Mouse (Mus musculus) limb, embryonic 14.5 days (tissue): ENCODE measurements at regions not wholly inside any gene's neighbourhood (a gene's known extent, or its start where the extent isn't known, plus 50 kb on each side); places are given as distances from the start of the nearest gene placed in this dataset.

Experiments
- ATAC-seq: fragments of 200-750 bp; cut with Nextera tagmentation; 2 replicates; pipeline ENCODE4 v1.8.0; 2017; ENCODE audit warnings: low read depth, moderate number of reproducible peaks, moderate TSS enrichment; ENCODE audit not compliant: low FRiP score
- DNase-seq: peaks from one replicate; pipeline ENCODE4 v3.0.0-alpha.2; 2015; ENCODE audit warnings: low spot score
- H3K27ac ChIP-seq: fragments of 300-500 bp; sonication (generic); replicated peaks from 2 replicates; pipeline ENCODE4 v1.5.1; 2014; ENCODE audit warnings: low read depth, mild to moderate bottlenecking, low read length, moderate library complexity, mixed read lengths
- H3K27me3 ChIP-seq: fragments of 300-500 bp; sonication (generic); 2 replicates; pipeline ENCODE4 v1.6.1; 2014; ENCODE audit warnings: low read length, mixed read lengths; ENCODE audit not compliant: control insufficient read depth, insufficient read depth
- H3K36me3 ChIP-seq: fragments of 300-500 bp; sonication (generic); 2 replicates; pipeline ENCODE4 v1.6.1; 2014; ENCODE audit warnings: mild to moderate bottlenecking, low read length, moderate library complexity, mixed read lengths; ENCODE audit not compliant: control insufficient read depth, insufficient read depth
- H3K4me1 ChIP-seq: fragments of 300-500 bp; sonication (generic); 2 replicates; pipeline ENCODE4 v1.6.1; 2014; ENCODE audit warnings: antibody characterized with exemption, low read length, mixed read lengths; ENCODE audit not compliant: control insufficient read depth, insufficient read depth
- H3K4me2 ChIP-seq: fragments of 300-500 bp; sonication (generic); replicated peaks from 2 replicates; pipeline ENCODE4 v1.6.1; 2014; ENCODE audit warnings: low read depth, mild to moderate bottlenecking, low read length, moderate library complexity; ENCODE audit not compliant: severe bottlenecking
- H3K4me3 ChIP-seq: fragments of 300-500 bp; sonication (generic); replicated peaks from 2 replicates; pipeline ENCODE4 v1.5.1; 2014; ENCODE audit warnings: low read length
- H3K9ac ChIP-seq: fragments of 300-500 bp; sonication (generic); 2 replicates; pipeline ENCODE4 v1.6.1; 2014; ENCODE audit warnings: mild to moderate bottlenecking, low read depth, low read length, moderate library complexity; ENCODE audit not compliant: severe bottlenecking
- H3K9me3 ChIP-seq: fragments of 300-500 bp; sonication (generic); 2 replicates; pipeline ENCODE4 v1.6.1; 2016; ENCODE audit warnings: low read length; ENCODE audit not compliant: control insufficient read depth
- POLR2A ChIP-seq: fragments of 200-500 bp; IDR thresholded peaks from 2 replicates; pipeline ENCODE4 v1.8.0; 2012; ENCODE audit warnings: inconsistent platforms, mild to moderate bottlenecking, moderate library complexity, borderline replicate concordance; ENCODE audit not compliant: insufficient read depth, insufficient read length; ENCODE audit errors: extremely low read depth
- WGBS: fragments of 180-500 bp; shearing (Covaris S2); extraction: QIAGEN DNeasy Blood & Tissue Kit; methylation state at CpG from one replicate; pipeline ENCODE4 v1.1.7; 2014; 5-methylcytosine and 5-hydroxymethylcytosine counted together

GRCm38 (mm10) chr3:156341484-156341883 is 220.1 kb upstream of the Negr1 start:
- TF ChIP-seq POLR2A = no peak
- Histone ChIP-seq H3K4me1 (no peaks in the 10 kb centered on the region), H3K9me3 (no peaks in the 10 kb centered on the region), H3K9ac (no peak overlapping the region), H3K4me3 (no peak overlapping the region), H3K4me2 (no peak overlapping the region), H3K27ac (no peak overlapping the region), H3K27me3 (no peaks in the 10 kb centered on the region), H3K36me3 (no peaks in the 10 kb centered on the region)
- 93% methylated on average over 1 of the region's 1 CpGs for WGBS
- ATAC-seq = no peak
- no peak for DNase-seq

DNA sequence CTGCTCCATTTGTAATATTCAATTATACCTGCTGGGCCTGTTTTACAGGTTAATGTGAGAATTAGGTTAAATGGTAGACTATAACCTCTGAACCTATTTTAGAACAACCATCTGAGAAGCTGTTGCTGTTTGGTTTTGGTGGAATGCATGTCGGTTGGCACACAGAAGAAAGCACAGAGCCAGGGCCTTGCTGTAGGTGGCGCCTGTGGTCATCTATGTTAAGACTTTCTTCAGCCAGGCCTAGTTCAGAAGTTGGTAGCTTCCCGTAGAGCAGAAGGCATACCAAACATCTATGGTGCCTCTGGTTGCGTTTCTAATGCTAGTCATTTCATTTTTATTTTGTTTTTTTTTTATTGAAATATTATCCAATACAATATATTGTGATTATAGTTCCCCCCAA is 209.9 kb upstream of the Negr1 start:
- Histone ChIP-seq H3K27ac (no peak overlapping the region), H3K4me3 (no peak overlapping the region), H3K9ac (no peak overlapping the region), H3K4me2 (no peak overlapping the region), H3K9me3 (no peaks in the 10 kb centered on the region), H3K36me3 (no peaks in the 10 kb centered on the region), H3K4me1 (no peaks in the 10 kb centered on the region), H3K27me3 (no peaks in the 10 kb centered on the region)
- DNase-seq = no peak
- WGBS = 62% methylated on average over 4 of the region's 4 CpGs
- ATAC-seq = no peak
- no peak for TF ChIP-seq POLR2A

GRCm38 (mm10) chr3:156353430-156353829 is 208.2 kb upstream of the Negr1 start:
- ATAC-seq (no peak), DNase-seq (no peak)
- no peaks in the 10 kb centered on the region for H3K36me3 ChIP-seq
- H3K9me3 ChIP-seq = no peaks in the 10 kb centered on the region
- no peak overlapping the region for H3K4me3 ChIP-seq
- H3K4me2 ChIP-seq = no peak overlapping the region
- H3K27me3 ChIP-seq = no peaks in the 10 kb centered on the region
- no peak overlapping the region for H3K9ac ChIP-seq
- no peak for TF ChIP-seq POLR2A
- H3K4me1 ChIP-seq = no peaks in the 10 kb centered on the region
- 42% methylated on average over 3 of the region's 3 CpGs for WGBS
- no peak overlapping the region for H3K27ac ChIP-seq

- Histone ChIP-seq H3K9me3 (no peaks in the 10 kb centered on the region), H3K9ac (no peak overlapping the region), H3K4me3 (no peak overlapping the region), H3K27me3 (no peaks in the 10 kb centered on the region), H3K4me2 (no peak overlapping the region), H3K4me1 (no peaks in the 10 kb centered on the region), H3K36me3 (no peaks in the 10 kb centered on the region), H3K27ac (no peak overlapping the region)
- no peak for DNase-seq
- no peak for TF ChIP-seq POLR2A
- ATAC-seq = no peak
- WGBS = 62% methylated on average over 9 of the region's 9 CpGs
Observed at GRCm38 (mm10) chr3:156353841-156354473, 207.6 kb upstream of the Negr1 start.

DNA sequence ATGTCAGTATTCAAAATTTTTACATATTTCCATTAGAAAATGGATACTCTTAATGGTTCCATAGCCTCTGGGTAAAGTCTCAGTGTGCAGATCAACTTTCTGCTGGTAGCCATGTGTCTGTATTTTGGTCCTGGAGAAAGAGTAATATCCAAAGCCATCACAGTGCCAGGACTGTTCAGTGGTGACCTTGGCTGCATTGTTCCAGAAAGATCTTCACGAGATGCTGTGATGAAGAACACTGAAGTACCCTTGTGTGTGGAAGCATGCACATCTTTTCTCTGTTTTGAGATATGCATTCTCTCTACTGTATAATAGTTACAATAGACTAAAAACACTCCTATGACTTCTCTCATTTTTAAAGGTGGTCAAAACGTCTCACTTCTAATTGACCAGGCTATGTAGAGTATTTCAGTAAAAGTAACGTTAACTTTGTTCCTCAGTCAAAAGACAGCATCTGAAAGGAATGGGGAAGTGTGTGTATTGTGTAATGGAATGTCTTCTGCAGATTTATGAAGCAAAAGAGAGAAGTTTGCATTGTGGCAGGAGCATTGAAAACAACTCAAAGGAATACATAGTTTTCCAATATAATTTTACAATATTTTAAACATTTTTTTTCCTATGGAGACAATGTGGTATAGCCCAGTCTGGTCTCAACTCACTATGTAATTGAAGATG is 192.8 kb upstream of the Negr1 start:
- no peaks in the 10 kb centered on the region for H3K36me3 ChIP-seq
- DNase-seq (no peak), ATAC-seq (no peak)
- no peak for TF ChIP-seq POLR2A
- no peaks in the 10 kb centered on the region for H3K27me3 ChIP-seq
- H3K4me1 ChIP-seq = no peaks in the 10 kb centered on the region
- no peak overlapping the region for H3K9ac ChIP-seq
- H3K27ac ChIP-seq = no peak overlapping the region
- H3K4me3 ChIP-seq = no peak overlapping the region
- H3K9me3 ChIP-seq = no peaks in the 10 kb centered on the region
- WGBS = 67% methylated on average over 3 of the region's 3 CpGs
- H3K4me2 ChIP-seq = no peak overlapping the region
